Mouse (Mus musculus): Measurements from ENCODE around the gene Rad17.

DNA sequence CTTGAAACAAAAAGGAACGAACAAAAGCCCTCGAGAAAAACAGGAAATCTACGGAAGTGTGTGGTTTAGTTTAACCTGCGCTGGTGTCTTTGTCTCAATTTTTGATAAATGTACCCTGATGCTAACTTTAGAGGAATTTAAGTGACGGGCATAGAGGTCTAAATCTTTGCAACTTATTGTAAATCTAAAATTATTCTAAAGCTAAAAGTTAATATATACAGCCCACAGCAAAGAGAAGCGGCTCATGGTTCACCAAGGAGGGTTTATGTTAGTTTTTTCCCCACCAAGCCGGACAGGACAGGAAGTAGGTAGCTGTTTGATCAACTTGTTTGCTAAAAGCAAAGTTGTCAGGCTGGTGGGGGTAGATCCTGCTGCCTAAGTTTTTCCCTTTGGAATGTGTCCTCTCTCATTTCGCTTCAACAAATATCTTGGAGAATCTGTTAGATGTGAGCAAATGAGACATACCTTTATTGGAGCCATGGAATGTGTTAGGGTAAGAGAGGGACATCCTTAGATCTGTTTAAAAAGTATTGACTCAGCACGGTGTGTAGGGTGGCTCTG, 19.4 kb upstream of the Rad17 start:
- TF ChIP-seq CTCF (IDR thresholded peaks at IDR 0.05; ENCODE audit: low read depth, low read length) (no peak), POLR2A (IDR thresholded peaks at IDR 0.05; ENCODE audit: borderline replicate concordance, low read depth, low read length) (no peak)
